Mouse (Mus musculus) olfactory bulb, adult 2 months (tissue): ENCODE data around the gene Fam71f2.

Experiments
- CTCF ChIP-seq: fragments of 200-500 bp; IDR thresholded peaks from 2 replicates; pipeline ENCODE4 v1.5.1; 2012; ENCODE audit warnings: low read depth, mild to moderate bottlenecking, low read length, moderate library complexity; ENCODE audit not compliant: insufficient read depth
- POLR2A ChIP-seq: fragments of 200-500 bp; IDR thresholded peaks from 2 replicates; pipeline ENCODE4 v1.6.1; 2012; ENCODE audit warnings: mild to moderate bottlenecking, low read depth, low read length, moderate library complexity; ENCODE audit not compliant: insufficient read depth

DNA sequence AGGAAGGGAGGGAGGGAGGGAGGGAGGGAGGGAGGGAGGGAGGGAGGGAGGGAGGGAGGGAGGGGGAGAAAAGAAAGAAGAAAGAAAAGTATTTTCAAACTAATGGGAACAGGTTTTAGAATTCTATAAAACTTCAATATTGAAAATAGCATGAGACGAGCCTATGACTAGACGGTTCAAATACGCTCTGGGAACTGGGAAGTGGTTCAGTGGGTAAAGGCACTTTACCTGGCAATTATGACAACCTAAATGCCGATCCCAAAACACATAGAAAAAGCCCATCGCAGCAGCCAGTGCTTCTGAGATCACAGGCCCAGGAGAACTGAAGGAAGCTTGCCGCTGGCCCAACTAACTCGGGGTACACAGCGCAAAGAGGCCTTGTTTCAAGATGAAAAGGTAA lies at the start of gene Fam71f2:
- TF ChIP-seq CTCF (no peak), POLR2A (no peak)
